Mouse (Mus musculus) T-cell, adult 2 months (primary cell): Measurements from ENCODE around the gene Nid1.
A peak's percentile ranks its signal among the peaks of the same experiment; 100 is the strongest.
"Not testable (repeated sequence)": the region's sequence is repeated elsewhere in the genome, so short reads cannot be mapped to it uniquely, and the experiment has no call there.

Experiments used
- DNase-seq: peaks from one replicate; pipeline ENCODE4 v3.0.0; 2022; ENCODE audit warnings: low spot score

Nid1 gene

GRCm38 (mm10) chr13:13437460-13438015 lies at the start of gene Nid1:
Gene Nid1 (plus strand): TSS chr13:13437551.
- DNase-seq = not testable (repeated sequence)

GRCm38 (mm10) chr13:13393228-13394095 lies 43.9 kb upstream of the Nid1 start, which contains the start of gene Gpr137b:
Gene Gpr137b (minus strand): TSS chr13:13394014.
- peak; percentile 3 for DNase-seq

- not testable (repeated sequence) for DNase-seq
Measured at GRCm38 (mm10) chr13:13394096-13394395, 43.3 kb upstream of the Nid1 start.

- DNase-seq = not testable (repeated sequence)
Measured at GRCm38 (mm10) chr13:13400851-13401250, 36.5 kb upstream of the Nid1 start.

- not testable (repeated sequence) for DNase-seq
Measured at GRCm38 (mm10) chr13:13402818-13403217, 34.5 kb upstream of the Nid1 start.

GRCm38 (mm10) chr13:13403366-13403765 lies 34.0 kb upstream of the Nid1 start:
- not testable (repeated sequence) for DNase-seq

- not testable (repeated sequence) for DNase-seq
Measured at GRCm38 (mm10) chr13:13403839-13404238, 33.5 kb upstream of the Nid1 start.

GRCm38 (mm10) chr13:13404517-13405155 lies 32.7 kb upstream of the Nid1 start:
- DNase-seq = not testable (repeated sequence)

- DNase-seq = not testable (repeated sequence)
Measured at GRCm38 (mm10) chr13:13405511-13405910, 31.8 kb upstream of the Nid1 start.

GRCm38 (mm10) chr13:13414206-13414605 lies 23.1 kb upstream of the Nid1 start:
- DNase-seq = no peak

GRCm38 (mm10) chr13:13415120-13416006 lies 22.0 kb upstream of the Nid1 start:
- not testable (repeated sequence) for DNase-seq

- not testable (repeated sequence) for DNase-seq
Measured at GRCm38 (mm10) chr13:13416007-13416337, 21.4 kb upstream of the Nid1 start.

- not testable (repeated sequence) for DNase-seq
Measured at GRCm38 (mm10) chr13:13418859-13419258, 18.5 kb upstream of the Nid1 start.

- DNase-seq = not testable (repeated sequence)
Measured at GRCm38 (mm10) chr13:13423301-13423700, 14.1 kb upstream of the Nid1 start.

- not testable (repeated sequence) for DNase-seq
Measured at GRCm38 (mm10) chr13:13436161-13436560, 1.2 kb upstream of the Nid1 start.

- DNase-seq = not testable (repeated sequence)
Measured at GRCm38 (mm10) chr13:13438112-13438953, 982 bp downstream of the Nid1 start.

- DNase-seq = not testable (repeated sequence)
Measured at GRCm38 (mm10) chr13:13445601-13446000, 8.2 kb downstream of the Nid1 start.

GRCm38 (mm10) chr13:13446711-13447443 lies 9.5 kb downstream of the Nid1 start:
- DNase-seq = not testable (repeated sequence)

- not testable (repeated sequence) for DNase-seq
Measured at GRCm38 (mm10) chr13:13449981-13450380, 12.6 kb downstream of the Nid1 start.

- not testable (repeated sequence) for DNase-seq
Measured at GRCm38 (mm10) chr13:13450931-13451330, 13.6 kb downstream of the Nid1 start.
